Mouse (Mus musculus) embryonic facial prominence, embryonic 15.5 days (tissue): ENCODE results near the gene Dnah14. TPM values are rescaled to one million over a fixed set of nuclear protein-coding genes. Genes with fewer than 3 reads are reported as not detected.

ENCODE experiments used
- ATAC-seq: fragments of 200-750 bp; cut with Nextera tagmentation; 2 replicates; pipeline ENCODE4 v1.8.0; 2017; ENCODE audit warnings: low read depth, moderate TSS enrichment; ENCODE audit not compliant: insufficient number of reproducible peaks, low FRiP score, low TSS enrichment
- H3K27ac ChIP-seq: fragments of 300-500 bp; sonication (generic); replicated peaks from 2 replicates; pipeline ENCODE4 v1.5.1; 2015; ENCODE audit warnings: mild to moderate bottlenecking, inconsistent platforms
- H3K27me3 ChIP-seq: fragments of 300-500 bp; sonication (generic); 2 replicates; pipeline ENCODE4 v1.6.1; 2015; ENCODE audit warnings: inconsistent platforms
- H3K36me3 ChIP-seq: fragments of 300-500 bp; sonication (generic); 2 replicates; pipeline ENCODE4 v1.6.1; 2015; ENCODE audit warnings: mild to moderate bottlenecking, inconsistent platforms
- H3K4me1 ChIP-seq: fragments of 300-500 bp; sonication (generic); 2 replicates; pipeline ENCODE4 v1.6.1; 2015; ENCODE audit warnings: inconsistent platforms
- H3K4me2 ChIP-seq: fragments of 300-500 bp; sonication (generic); replicated peaks from 2 replicates; pipeline ENCODE4 v1.6.1; 2015; ENCODE audit warnings: mild to moderate bottlenecking, inconsistent platforms
- H3K4me3 ChIP-seq: fragments of 300-500 bp; sonication (generic); replicated peaks from 2 replicates; pipeline ENCODE4 v1.5.1; 2015; ENCODE audit warnings: mild to moderate bottlenecking, inconsistent platforms
- H3K9ac ChIP-seq: fragments of 300-500 bp; sonication (generic); 2 replicates; pipeline ENCODE4 v1.6.1; 2015; ENCODE audit warnings: inconsistent platforms
- H3K9me3 ChIP-seq: fragments of 300-500 bp; sonication (generic); replicated peaks from 2 replicates; pipeline ENCODE4 v1.6.1; 2016; ENCODE audit warnings: inconsistent platforms
- WGBS: fragments of 180-500 bp; shearing (Covaris S2); methylation state at CpG from one replicate; pipeline ENCODE4 v1.1.7; 2015; 5-methylcytosine and 5-hydroxymethylcytosine counted together
- polyA plus RNA-seq: library from polyadenylated mRNA; unstranded; fragments of >200 nt; fragmentation: Nextera tagmentation; extraction: Ambion mirVana; gene quantifications from 2 replicates; pipeline ENCODE4 v1.2.1, GENCODE M21; 2015

Gene Dnah14
- polyA plus RNA-seq, 1 experiment from 2014 or later, result 1.4 TPM

- WGBS, result 35% methylated on average over 11 of the region's 11 CpGs
- Histone ChIP-seq H3K27ac (no peak overlapping the region), H3K9ac (no peak overlapping the region), H3K4me3 (no peak overlapping the region), H3K36me3 (no peaks in the 10 kb centered on the region), H3K9me3 (no peaks in the 10 kb centered on the region), H3K27me3 (no peaks in the 10 kb centered on the region), H3K4me1 (no peaks in the 10 kb centered on the region), H3K4me2 (peak overlapping the region; percentile 26; the same call in 1 of the 2 replicates)
- ATAC-seq, result no peak
Measured at GRCm38 (mm10) chr1:181615866-181616491, 39.6 kb downstream of the Dnah14 start.

GRCm38 (mm10) chr1:181617332-181617731 is 41.0 kb downstream of the Dnah14 start:
- no peak overlapping the region for H3K4me3 ChIP-seq
- no peaks in the 10 kb centered on the region for H3K27me3 ChIP-seq
- no peaks in the 10 kb centered on the region for H3K36me3 ChIP-seq
- ATAC-seq, result no peak
- H3K9me3 ChIP-seq, result no peaks in the 10 kb centered on the region
- no peak overlapping the region for H3K4me2 ChIP-seq
- 40% methylated on average over 5 of the region's 5 CpGs for WGBS
- H3K27ac ChIP-seq, result no peak overlapping the region
- H3K4me1 ChIP-seq, result no peaks in the 10 kb centered on the region
- H3K9ac ChIP-seq, result no peak overlapping the region

GRCm38 (mm10) chr1:181623149-181623680 is 46.9 kb downstream of the Dnah14 start:
- Histone ChIP-seq H3K4me1 (no peaks in the 10 kb centered on the region), H3K4me2 (no peak overlapping the region), H3K9ac (no peak overlapping the region), H3K27ac (no peak overlapping the region), H3K4me3 (no peak overlapping the region), H3K9me3 (no peaks in the 10 kb centered on the region), H3K36me3 (no peaks in the 10 kb centered on the region), H3K27me3 (no peaks in the 10 kb centered on the region)
- ATAC-seq, result no peak
- 54% methylated on average over 6 of the region's 6 CpGs for WGBS

- Histone ChIP-seq H3K4me3 (no peak overlapping the region), H3K9ac (no peak overlapping the region), H3K4me2 (no peak overlapping the region), H3K4me1 (no peaks in the 10 kb centered on the region), H3K9me3 (no peaks in the 10 kb centered on the region), H3K27ac (no peak overlapping the region), H3K27me3 (no peaks in the 10 kb centered on the region), H3K36me3 (no peaks in the 10 kb centered on the region)
- no peak for ATAC-seq
- 81% methylated on average over 8 of the region's 8 CpGs for WGBS
Measured at GRCm38 (mm10) chr1:181624876-181625275, 48.5 kb downstream of the Dnah14 start.

GRCm38 (mm10) chr1:181628276-181628675 is 51.9 kb downstream of the Dnah14 start:
- Histone ChIP-seq H3K27ac (no peak overlapping the region), H3K9me3 (no peaks in the 10 kb centered on the region), H3K27me3 (no peaks in the 10 kb centered on the region), H3K4me1 (no peaks in the 10 kb centered on the region), H3K4me3 (no peak overlapping the region), H3K9ac (no peak overlapping the region), H3K36me3 (no peaks in the 10 kb centered on the region), H3K4me2 (no peak overlapping the region)
- no peak for ATAC-seq
- WGBS, result 35% methylated on average over 6 of the region's 6 CpGs

- no peak for ATAC-seq
- Histone ChIP-seq H3K27me3 (no peaks in the 10 kb centered on the region), H3K9me3 (no peaks in the 10 kb centered on the region), H3K4me2 (no peak overlapping the region), H3K36me3 (no peaks in the 10 kb centered on the region), H3K9ac (no peak overlapping the region), H3K4me3 (no peak overlapping the region), H3K4me1 (no peaks in the 10 kb centered on the region), H3K27ac (no peak overlapping the region)
- 29% methylated on average over 4 of the region's 4 CpGs for WGBS
Measured at GRCm38 (mm10) chr1:181631371-181631770, 55.0 kb downstream of the Dnah14 start.

GRCm38 (mm10) chr1:181637997-181638713 is 61.8 kb downstream of the Dnah14 start:
- Histone ChIP-seq H3K9me3 (no peaks in the 10 kb centered on the region), H3K27me3 (no peaks in the 10 kb centered on the region), H3K27ac (no peak overlapping the region), H3K4me1 (no peaks in the 10 kb centered on the region), H3K4me3 (no peak overlapping the region), H3K36me3 (no peaks in the 10 kb centered on the region), H3K9ac (no peak overlapping the region), H3K4me2 (no peak overlapping the region)
- WGBS, result 79% methylated on average over 12 of the region's 12 CpGs
- no peak for ATAC-seq

GRCm38 (mm10) chr1:181640383-181640782 is 64.0 kb downstream of the Dnah14 start:
- H3K4me3 ChIP-seq, result no peak overlapping the region

GRCm38 (mm10) chr1:181647467-181647866 is 71.1 kb downstream of the Dnah14 start:
- 45% methylated on average over 8 of the region's 8 CpGs for WGBS
- Histone ChIP-seq H3K36me3 (no peaks in the 10 kb centered on the region), H3K4me3 (no peak overlapping the region), H3K27ac (no peak overlapping the region), H3K9me3 (no peaks in the 10 kb centered on the region), H3K27me3 (no peaks in the 10 kb centered on the region), H3K4me2 (no peak overlapping the region), H3K9ac (no peak overlapping the region), H3K4me1 (no peaks in the 10 kb centered on the region)
- no peak for ATAC-seq

More at GRCm38 (mm10) chr1:181640383-181640782, 64.0 kb downstream of the Dnah14 start:
- no peak overlapping the region for H3K9ac ChIP-seq
- no peaks in the 10 kb centered on the region for H3K27me3 ChIP-seq
- no peaks in the 10 kb centered on the region for H3K4me1 ChIP-seq
- no peak overlapping the region for H3K27ac ChIP-seq
- 79% methylated on average over 2 of the region's 2 CpGs for WGBS
- ATAC-seq, result no peak
- H3K36me3 ChIP-seq, result no peaks in the 10 kb centered on the region
- H3K9me3 ChIP-seq, result no peaks in the 10 kb centered on the region
- no peak overlapping the region for H3K4me2 ChIP-seq

GRCm38 (mm10) chr1:181653481-181653880 is 77.1 kb downstream of the Dnah14 start:
- no peaks in the 10 kb centered on the region for H3K36me3 ChIP-seq
- no peak overlapping the region for H3K27ac ChIP-seq
- no peaks in the 10 kb centered on the region for H3K9me3 ChIP-seq
- H3K4me3 ChIP-seq, result no peak overlapping the region
- WGBS, result 50% methylated on average over 3 of the region's 3 CpGs
- H3K4me2 ChIP-seq, result no peak overlapping the region
- H3K9ac ChIP-seq, result no peak overlapping the region
- no peaks in the 10 kb centered on the region for H3K27me3 ChIP-seq
- ATAC-seq, result no peak
- H3K4me1 ChIP-seq, result no peaks in the 10 kb centered on the region

- H3K27me3 ChIP-seq, result no peaks in the 10 kb centered on the region
- no peaks in the 10 kb centered on the region for H3K36me3 ChIP-seq
- no peaks in the 10 kb centered on the region for H3K9me3 ChIP-seq
- no peaks in the 10 kb centered on the region for H3K4me1 ChIP-seq
- no peak overlapping the region for H3K4me3 ChIP-seq
- WGBS, result 82% methylated on average over 5 of the region's 5 CpGs
- no peak overlapping the region for H3K4me2 ChIP-seq
- no peak overlapping the region for H3K9ac ChIP-seq
- ATAC-seq, result no peak
- H3K27ac ChIP-seq, result no peak overlapping the region
Measured at GRCm38 (mm10) chr1:181656421-181656820, 80.1 kb downstream of the Dnah14 start.
